Mouse (Mus musculus) liver, embryonic 15.5 days (tissue): ENCODE measurements at regions not wholly inside any gene's neighbourhood (a gene's known extent, or its start where the extent isn't known, plus 50 kb on each side); places are given as distances from the start of the nearest gene placed in this dataset.

Experiments
- ATAC-seq: fragments of 200-750 bp; cut with Nextera tagmentation; 2 replicates; pipeline ENCODE4 v1.8.0; 2017; ENCODE audit warnings: moderate number of reproducible peaks, mild to moderate bottlenecking, moderate library complexity; ENCODE audit not compliant: insufficient read depth
- H3K27ac ChIP-seq: fragments of 300-500 bp; sonication (generic); replicated peaks from 2 replicates; pipeline ENCODE4 v1.5.1; 2015; ENCODE audit warnings: mild to moderate bottlenecking, inconsistent platforms
- H3K27me3 ChIP-seq: fragments of 300-500 bp; sonication (generic); 2 replicates; pipeline ENCODE4 v1.6.1; 2015; ENCODE audit warnings: mild to moderate bottlenecking, inconsistent platforms
- H3K36me3 ChIP-seq: fragments of 300-500 bp; sonication (generic); replicated peaks from 2 replicates; pipeline ENCODE4 v1.6.1; 2015; ENCODE audit warnings: moderate library complexity, mild to moderate bottlenecking, inconsistent platforms
- H3K4me1 ChIP-seq: fragments of 300-500 bp; sonication (generic); replicated peaks from 2 replicates; pipeline ENCODE4 v1.6.1; 2015; ENCODE audit warnings: inconsistent platforms
- H3K4me2 ChIP-seq: fragments of 300-500 bp; sonication (generic); 2 replicates; pipeline ENCODE4 v1.6.1; 2015; ENCODE audit warnings: moderate library complexity, mild to moderate bottlenecking, inconsistent platforms
- H3K4me3 ChIP-seq: fragments of 300-500 bp; sonication (generic); replicated peaks from 2 replicates; pipeline ENCODE4 v1.5.1; 2015; ENCODE audit warnings: mild to moderate bottlenecking, inconsistent platforms
- H3K9ac ChIP-seq: fragments of 300-500 bp; sonication (generic); 2 replicates; pipeline ENCODE4 v1.6.1; 2015; ENCODE audit warnings: moderate library complexity, mild to moderate bottlenecking, inconsistent platforms
- H3K9me3 ChIP-seq: fragments of 300-500 bp; sonication (generic); replicated peaks from 2 replicates; pipeline ENCODE4 v1.6.1; 2016; ENCODE audit warnings: inconsistent platforms
- WGBS: fragments of 180-500 bp; shearing (Covaris S2); methylation state at CpG from one replicate; pipeline ENCODE4 v1.1.7; 2015; ENCODE audit warnings: mixed read lengths; ENCODE audit not compliant: insufficient replicate concordance; 5-methylcytosine and 5-hydroxymethylcytosine counted together

DNA sequence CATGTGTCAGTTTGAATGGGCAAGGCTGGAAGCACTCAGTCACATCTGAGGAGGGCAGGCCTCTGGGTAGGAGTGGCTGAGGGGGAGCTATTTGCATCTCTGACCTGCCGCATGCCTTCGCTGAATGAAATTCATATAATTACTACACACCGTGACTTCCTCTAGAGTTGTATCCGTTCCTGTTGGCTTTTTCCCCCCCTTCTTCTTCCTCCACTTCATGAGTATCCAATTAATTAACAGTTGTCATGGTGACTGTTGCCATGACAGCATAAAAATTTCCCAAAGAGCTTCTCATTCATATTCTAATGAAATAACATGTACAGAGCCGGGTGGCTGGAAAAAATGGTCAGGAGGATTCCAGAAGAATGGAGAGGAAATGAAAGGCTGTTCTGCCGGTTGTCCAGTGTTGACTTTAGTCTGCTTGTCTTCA, 208.6 kb upstream of the Gm10131 start:
- no peaks in the 10 kb centered on the region for H3K4me1 ChIP-seq
- no peaks in the 10 kb centered on the region for H3K9me3 ChIP-seq
- no peaks in the 10 kb centered on the region for H3K27me3 ChIP-seq
- no peak overlapping the region for H3K4me2 ChIP-seq
- H3K36me3 ChIP-seq: no peaks in the 10 kb centered on the region
- H3K4me3 ChIP-seq: no peak overlapping the region
- no peak overlapping the region for H3K27ac ChIP-seq
- no peak for ATAC-seq
- 60% methylated on average over 6 of the region's 6 CpGs for WGBS
- H3K9ac ChIP-seq: no peak overlapping the region

DNA sequence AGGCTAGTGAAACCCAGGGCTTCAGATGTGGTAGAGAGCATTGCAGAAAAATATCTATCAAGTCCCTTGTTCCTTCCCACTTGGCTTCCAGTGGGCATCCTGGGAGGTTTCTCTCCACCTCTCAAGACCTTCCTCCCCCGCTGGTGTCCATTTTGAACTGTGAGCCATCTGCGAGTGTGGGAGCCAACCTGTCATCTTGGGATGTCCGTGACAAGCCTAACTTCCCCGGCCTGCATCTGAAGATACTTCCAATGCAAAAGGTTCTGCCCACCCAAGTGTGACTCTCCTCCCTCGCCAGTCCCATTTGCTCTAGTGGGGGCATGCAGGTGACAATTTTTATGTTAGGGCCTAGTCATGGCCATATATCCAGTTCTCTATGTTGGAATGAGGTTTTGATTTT, 208.2 kb upstream of the Gm10131 start:
- Histone ChIP-seq H3K4me1 (no peaks in the 10 kb centered on the region), H3K9me3 (no peaks in the 10 kb centered on the region), H3K4me3 (no peak overlapping the region), H3K27me3 (no peaks in the 10 kb centered on the region), H3K27ac (no peak overlapping the region), H3K36me3 (no peaks in the 10 kb centered on the region), H3K4me2 (no peak overlapping the region), H3K9ac (no peak overlapping the region)
- ATAC-seq: no peak
- 55% methylated on average over 5 of the region's 5 CpGs for WGBS

DNA sequence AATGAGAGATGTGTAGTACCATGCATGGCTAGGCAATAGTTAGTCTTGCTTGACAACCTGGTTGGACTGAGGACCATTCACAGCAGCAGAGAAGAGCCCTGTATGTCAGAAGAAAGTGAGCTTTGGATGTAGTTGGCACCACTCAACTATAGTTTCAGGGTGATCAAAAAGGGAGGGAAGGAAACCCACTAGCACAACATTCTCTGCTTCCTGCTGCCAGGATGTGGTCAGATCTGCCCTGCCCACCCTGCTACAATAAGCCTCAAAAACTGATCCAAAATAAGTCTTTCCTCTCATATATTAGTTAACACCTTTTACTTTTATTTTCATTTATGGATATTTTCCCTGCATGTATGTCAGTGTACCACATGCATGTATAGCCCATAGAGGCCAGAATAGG, 203.7 kb upstream of the Gm10131 start:
- H3K9ac ChIP-seq: no peak overlapping the region

DNA sequence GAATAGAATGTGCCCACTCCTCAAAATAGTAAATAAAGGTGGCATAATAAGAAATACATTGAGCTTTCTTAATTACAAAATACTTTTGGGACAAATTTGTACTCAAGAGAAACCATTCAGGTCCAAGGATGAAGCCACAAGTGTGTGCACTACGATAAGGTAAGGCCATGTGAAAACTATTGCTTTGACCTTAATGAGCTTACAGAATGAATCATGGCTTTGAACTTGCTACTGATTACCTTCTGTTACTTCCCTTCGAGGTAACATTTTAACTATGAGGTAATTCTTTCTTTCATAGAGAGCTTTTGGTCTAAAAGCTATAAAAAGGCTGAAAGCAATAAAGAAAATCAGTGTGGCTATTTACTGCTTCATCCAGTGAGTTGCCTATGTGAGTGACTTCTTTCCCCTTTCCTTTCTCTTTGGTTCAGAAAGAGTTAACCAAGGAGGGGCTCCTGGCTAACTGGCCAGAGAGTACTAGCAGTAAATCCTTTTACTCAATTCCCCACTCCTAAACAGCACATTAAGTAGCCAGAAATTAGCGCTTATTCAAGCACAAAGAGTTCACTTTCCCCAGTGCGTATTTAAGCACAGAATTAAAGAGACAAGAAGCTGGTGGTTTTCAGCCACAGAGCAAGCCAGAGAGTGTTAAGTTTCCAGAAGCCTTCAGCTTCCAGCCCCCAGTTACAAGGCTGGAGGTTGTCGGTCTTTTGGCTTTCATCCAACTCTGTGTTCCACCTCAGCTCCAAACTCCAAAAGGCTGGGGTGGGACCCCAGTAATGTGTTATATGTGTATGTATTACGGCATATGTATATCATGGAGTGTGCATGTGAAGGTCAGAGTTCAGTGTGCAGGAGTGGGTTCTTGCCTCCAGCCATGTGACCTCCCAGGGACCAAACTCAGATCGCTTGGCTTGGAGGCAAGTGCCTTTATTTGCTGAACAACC, 194.3 kb upstream of the Gm10131 start:
- Histone ChIP-seq H3K4me3 (no peak overlapping the region), H3K9me3 (no peaks in the 10 kb centered on the region), H3K4me1 (no peaks in the 10 kb centered on the region), H3K27me3 (no peaks in the 10 kb centered on the region), H3K36me3 (no peaks in the 10 kb centered on the region), H3K4me2 (no peak overlapping the region), H3K27ac (no peak overlapping the region), H3K9ac (no peak overlapping the region)
- WGBS: 44% methylated on average over 7 of the region's 7 CpGs
- ATAC-seq: no peak

More for the DNA sequence above, 203.7 kb upstream of the Gm10131 start:
- Histone ChIP-seq H3K4me2 (no peak overlapping the region), H3K27ac (no peak overlapping the region), H3K4me3 (no peak overlapping the region), H3K27me3 (no peaks in the 10 kb centered on the region), H3K4me1 (no peaks in the 10 kb centered on the region), H3K36me3 (no peaks in the 10 kb centered on the region), H3K9me3 (no peaks in the 10 kb centered on the region)
- no peak for ATAC-seq

DNA sequence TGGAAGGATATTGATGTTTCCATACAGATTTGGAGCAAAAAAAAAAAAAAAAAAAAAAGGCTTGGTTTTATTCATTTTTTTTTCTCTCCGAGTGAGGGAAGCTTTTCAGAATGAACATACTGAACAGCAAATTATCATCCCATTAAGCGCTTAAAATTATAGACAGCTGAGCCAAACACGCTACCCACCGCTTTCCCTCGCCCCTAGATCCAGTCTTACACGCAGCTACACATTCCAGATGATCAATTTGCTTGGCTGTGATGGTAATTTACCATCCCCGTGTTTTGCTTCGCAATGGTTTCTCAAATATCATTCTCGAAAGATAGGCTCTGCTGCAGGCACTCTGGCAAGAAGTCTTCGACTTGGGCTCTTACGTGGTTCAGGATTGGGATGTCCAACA, 192.3 kb upstream of the Gm10131 start:
- WGBS: 60% methylated on average over 11 of the region's 11 CpGs
- H3K36me3 ChIP-seq: no peaks in the 10 kb centered on the region
- H3K9me3 ChIP-seq: no peaks in the 10 kb centered on the region
- H3K4me2 ChIP-seq: no peak overlapping the region
- no peak overlapping the region for H3K4me3 ChIP-seq
- no peak for ATAC-seq
- no peak overlapping the region for H3K9ac ChIP-seq
- no peaks in the 10 kb centered on the region for H3K4me1 ChIP-seq
- H3K27me3 ChIP-seq: no peaks in the 10 kb centered on the region
- no peak overlapping the region for H3K27ac ChIP-seq

DNA sequence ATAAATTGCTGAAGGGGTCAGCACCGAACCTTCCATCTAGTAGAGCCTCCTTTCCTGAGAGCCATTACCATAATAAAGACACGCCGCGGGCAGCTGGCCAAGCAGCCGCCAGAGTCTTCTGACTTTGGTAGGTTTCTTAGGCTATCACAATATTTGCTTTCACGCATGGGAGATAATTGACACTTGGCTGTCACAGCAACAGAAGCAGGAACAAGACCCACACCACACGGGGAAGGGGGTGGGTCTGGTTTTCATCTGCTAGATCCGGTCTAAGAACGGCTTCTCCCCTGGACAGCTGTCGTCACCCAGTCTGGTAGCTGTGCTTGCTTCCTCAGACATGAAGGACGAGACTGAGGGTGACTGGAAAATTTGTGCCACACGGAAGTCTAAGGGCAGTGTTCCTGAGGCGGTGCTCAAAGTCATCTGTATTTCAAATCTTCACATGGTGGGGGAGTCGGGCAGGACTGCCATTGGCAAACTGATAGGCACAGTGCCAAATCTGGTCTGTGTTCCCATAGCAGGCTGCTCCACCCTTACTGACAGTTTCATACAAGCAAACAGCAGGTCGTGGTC, 188.9 kb upstream of the Gm10131 start:
- 60% methylated on average over 15 of the region's 15 CpGs for WGBS
- no peak for ATAC-seq

DNA sequence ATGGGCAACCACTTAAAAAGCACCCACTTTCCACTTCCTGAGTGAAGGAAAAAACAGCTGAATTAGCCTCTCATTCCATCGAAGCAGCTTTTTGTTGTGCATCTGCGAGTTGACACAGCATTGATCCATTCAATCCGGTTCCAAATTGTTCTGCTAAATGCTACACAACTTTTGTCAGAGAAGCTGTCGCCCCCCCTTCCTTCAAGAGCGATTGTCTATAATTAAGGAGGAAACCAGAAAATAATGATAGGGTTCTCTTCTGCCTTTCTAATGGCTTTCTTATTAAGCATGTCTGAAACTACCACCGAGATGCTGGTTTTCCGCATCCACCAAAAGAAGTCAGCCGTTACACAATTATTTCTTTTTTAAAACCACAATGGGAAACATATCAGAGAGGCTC, 183.2 kb upstream of the Gm10131 start:
- 68% methylated on average over 8 of the region's 8 CpGs for WGBS
- Histone ChIP-seq H3K9ac (no peak overlapping the region), H3K27me3 (no peaks in the 10 kb centered on the region), H3K4me1 (no peaks in the 10 kb centered on the region), H3K4me2 (no peak overlapping the region), H3K36me3 (no peaks in the 10 kb centered on the region), H3K4me3 (no peak overlapping the region), H3K9me3 (no peaks in the 10 kb centered on the region), H3K27ac (no peak overlapping the region)
- no peak for ATAC-seq

More for the DNA sequence above, 188.9 kb upstream of the Gm10131 start:
- Histone ChIP-seq H3K36me3 (no peaks in the 10 kb centered on the region), H3K9me3 (no peaks in the 10 kb centered on the region), H3K4me3 (no peak overlapping the region), H3K4me1 (no peaks in the 10 kb centered on the region), H3K4me2 (no peak overlapping the region), H3K27me3 (no peaks in the 10 kb centered on the region), H3K9ac (no peak overlapping the region), H3K27ac (no peak overlapping the region)

DNA sequence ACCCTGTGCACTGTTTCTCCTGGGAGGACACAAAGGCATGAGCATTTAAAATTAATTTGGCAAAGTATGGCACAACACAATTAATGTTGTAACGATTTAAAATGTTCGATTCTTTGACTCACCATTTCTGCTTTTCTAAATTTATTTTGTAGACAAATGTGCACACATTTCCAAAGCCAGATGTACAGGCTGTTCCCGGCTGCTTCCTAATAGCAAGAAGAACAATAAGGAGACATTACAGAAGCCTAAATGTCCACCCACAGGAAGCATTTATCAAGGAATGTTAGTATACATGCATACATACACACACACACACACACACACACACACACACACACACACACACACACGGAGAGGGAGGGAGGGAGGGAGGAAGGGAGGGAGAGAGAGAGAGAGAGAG, 179.1 kb upstream of the Gm10131 start:
- Histone ChIP-seq H3K27ac (no peak overlapping the region), H3K27me3 (no peaks in the 10 kb centered on the region), H3K9me3 (no peaks in the 10 kb centered on the region), H3K9ac (no peak overlapping the region), H3K4me2 (no peak overlapping the region), H3K4me1 (no peaks in the 10 kb centered on the region), H3K36me3 (no peaks in the 10 kb centered on the region), H3K4me3 (no peak overlapping the region)
- WGBS: 49% methylated on average over 4 of the region's 4 CpGs
- no peak for ATAC-seq

DNA sequence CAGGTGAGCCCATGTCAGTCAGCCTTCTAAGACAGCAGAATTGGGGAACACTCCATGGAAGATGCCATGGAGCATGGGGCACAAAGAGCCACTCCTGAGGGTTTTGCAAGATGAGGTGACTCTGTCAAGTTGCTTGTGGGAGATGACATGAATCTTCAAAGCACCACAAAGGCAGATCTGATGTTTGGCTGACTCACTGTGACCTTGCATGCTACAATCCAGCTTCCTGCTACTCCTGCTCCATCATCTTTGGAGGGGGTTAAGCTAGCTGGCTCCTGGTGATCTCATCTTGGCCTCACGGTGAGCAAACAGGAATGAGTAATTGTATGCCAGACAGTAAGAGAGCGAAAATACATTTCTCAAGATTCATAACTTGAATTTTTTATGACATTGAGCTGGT, 176.3 kb upstream of the Gm10131 start:
- no peak overlapping the region for H3K4me2 ChIP-seq
- 56% methylated on average over 2 of the region's 2 CpGs for WGBS
- no peak overlapping the region for H3K4me3 ChIP-seq
- no peaks in the 10 kb centered on the region for H3K27me3 ChIP-seq
- H3K27ac ChIP-seq: no peak overlapping the region
- no peaks in the 10 kb centered on the region for H3K4me1 ChIP-seq
- ATAC-seq: no peak
- H3K9ac ChIP-seq: no peak overlapping the region
- no peaks in the 10 kb centered on the region for H3K9me3 ChIP-seq
- no peaks in the 10 kb centered on the region for H3K36me3 ChIP-seq

DNA sequence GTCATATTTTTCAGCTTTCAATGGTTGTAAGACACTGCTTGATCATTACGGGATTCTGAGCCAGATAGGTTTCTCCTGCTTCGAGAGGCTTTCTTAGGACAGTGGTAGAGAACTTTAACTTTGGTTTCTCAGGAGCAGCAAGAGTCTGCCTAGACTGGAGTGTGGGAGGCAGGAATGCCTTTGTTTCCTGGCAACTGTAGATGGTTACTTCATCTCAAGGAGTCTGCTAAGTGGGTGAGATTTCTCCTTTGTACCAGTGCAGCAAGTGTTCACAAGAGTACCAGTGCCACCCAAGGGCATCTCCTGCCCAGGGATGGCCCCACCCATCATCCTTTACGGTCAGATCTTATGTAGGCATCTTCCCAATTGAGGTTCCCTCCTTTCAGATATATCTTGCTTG, 173.0 kb upstream of the Gm10131 start:
- no peak overlapping the region for H3K9ac ChIP-seq
- H3K9me3 ChIP-seq: no peaks in the 10 kb centered on the region
- no peaks in the 10 kb centered on the region for H3K36me3 ChIP-seq
- no peak overlapping the region for H3K4me2 ChIP-seq
- no peak overlapping the region for H3K4me3 ChIP-seq
- no peaks in the 10 kb centered on the region for H3K4me1 ChIP-seq
- 67% methylated on average over 3 of the region's 3 CpGs for WGBS
- no peak overlapping the region for H3K27ac ChIP-seq
- no peaks in the 10 kb centered on the region for H3K27me3 ChIP-seq
- no peak for ATAC-seq

DNA sequence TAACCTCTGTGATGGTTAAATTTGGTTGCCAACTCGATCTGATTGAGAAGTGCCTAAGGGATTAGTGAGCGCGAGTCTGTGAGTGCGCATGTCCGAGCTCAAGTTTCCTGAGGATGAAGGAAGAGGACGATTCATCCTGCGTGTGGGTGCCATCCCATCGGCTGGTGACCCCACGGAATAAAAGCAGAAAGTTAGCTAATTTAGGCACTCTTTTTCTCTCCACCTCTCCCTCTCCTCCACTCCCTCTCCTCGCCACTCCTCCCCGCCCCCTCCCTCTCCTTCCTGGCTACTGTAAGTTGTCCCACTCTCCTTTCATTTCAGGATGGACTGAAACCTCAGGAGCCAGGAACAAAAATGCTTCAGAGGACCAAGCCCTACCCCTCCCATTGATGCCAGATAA, 168.9 kb upstream of the Gm10131 start:
- Histone ChIP-seq H3K27ac (no peak overlapping the region), H3K4me2 (no peak overlapping the region), H3K4me3 (no peak overlapping the region), H3K9ac (no peak overlapping the region), H3K27me3 (no peaks in the 10 kb centered on the region), H3K9me3 (no peaks in the 10 kb centered on the region), H3K4me1 (no peaks in the 10 kb centered on the region), H3K36me3 (no peaks in the 10 kb centered on the region)
- no CpG with 5 or more reads among the region's 11 CpGs for WGBS
- ATAC-seq: no peak
